Mouse (Mus musculus) left cerebral cortex, postnatal 25 days (tissue): Measurements from ENCODE around the gene H2-M10.1. TPM values are rescaled to one million over a fixed set of nuclear protein-coding genes. Genes with fewer than 3 reads are reported as not detected.
"Not testable (repeated sequence)": the region's sequence is repeated elsewhere in the genome, so short reads cannot be mapped to it uniquely, and the experiment has no call there.

Experiments
- DNase-seq, 2 experiments: peaks; one replicate each; pipeline ENCODE4 v3.0.0; 2022; ENCODE audit warnings: low spot score in 2 of 2, mixed read lengths in 1 of 2
- intact Hi-C: fragments of 180-260 bp; cut with DNase I; formaldehyde crosslinking; loops from one replicate; pipeline ENCODE4 v1.15.1; 2025
- total RNA-seq, 2 experiments: library from RNA; stranded (reverse); gene quantifications; 2 replicates each; pipeline ENCODE4 v1.2.3; 2021

The H2-M10.1 gene
- not detected for total RNA-seq

- no peak for DNase-seq
- intact Hi-C loops: no loop called here
These were observed at the start of gene H2-M10.1 for GRCm38 (mm10) chr17:36326055-36326454. H2-M10.1 (minus strand) TSS chr17:36326155.

- intact Hi-C loops, DNase-seq: not testable (repeated sequence)
These were observed 42.4 kb upstream of the H2-M10.1 start, which contains the start of gene H2-M10.3 for GRCm38 (mm10) chr17:36368317-36368716. H2-M10.3 (minus strand) TSS chr17:36368417.

GRCm38 (mm10) chr17:36362404-36362803, 36.4 kb upstream of the H2-M10.1 start:
- DNase-seq, intact Hi-C loops: not testable (repeated sequence)

GRCm38 (mm10) chr17:36357512-36357911, 31.6 kb upstream of the H2-M10.1 start:
- DNase-seq: peak; percentile 45 to 63
- intact Hi-C loops: loop anchor here (2.0 to 5.0 kb wide), 4 partner anchors 50 to 431 kb away; no protein-coding TSS in a partner anchor

GRCm38 (mm10) chr17:36355763-36356162, 29.8 kb upstream of the H2-M10.1 start:
- intact Hi-C loops: loop anchor here (2.0 to 5.0 kb wide), 4 partner anchors 48 to 433 kb away; no protein-coding TSS in a partner anchor
- no peak for DNase-seq

- intact Hi-C loops: loop anchor here (5.0 kb wide), 2 partner anchors 48 to 372 kb away; no protein-coding TSS in a partner anchor
- DNase-seq: peak; percentile 70 to 87
These were observed 29.4 kb upstream of the H2-M10.1 start for GRCm38 (mm10) chr17:36355343-36355742.

- DNase-seq: no peak
- intact Hi-C loops: loop anchor here (1.0 kb wide), 1 partner anchor 44 kb away; no protein-coding TSS in a partner anchor
These were observed 10.2 kb downstream of the H2-M10.1 start for GRCm38 (mm10) chr17:36315689-36316253.

- intact Hi-C loops: loop anchor here (1.0 kb wide), 1 partner anchor 44 kb away; no protein-coding TSS in a partner anchor
- peak; percentile 82 to 87 for DNase-seq
These were observed 10.8 kb downstream of the H2-M10.1 start for GRCm38 (mm10) chr17:36315041-36315688.

GRCm38 (mm10) chr17:36314511-36314910, 11.4 kb downstream of the H2-M10.1 start:
- intact Hi-C loops: no loop called here
- DNase-seq: peak; percentile 10 to 27

- intact Hi-C loops: loop anchor here (1.0 to 5.0 kb wide), 3 partner anchors 48 to 418 kb away; no protein-coding TSS in a partner anchor
- no peak for DNase-seq
These were observed 16.7 kb downstream of the H2-M10.1 start for GRCm38 (mm10) chr17:36309293-36309692.

GRCm38 (mm10) chr17:36308855-36309254, 17.1 kb downstream of the H2-M10.1 start:
- DNase-seq: peak; percentile 75 to 88
- intact Hi-C loops: loop anchor here (1.0 to 5.0 kb wide), 3 partner anchors 48 to 418 kb away; no protein-coding TSS in a partner anchor

- intact Hi-C loops: no loop called here
- DNase-seq: no peak
These were observed 39.6 kb downstream of the H2-M10.1 start, which contains the start of gene H2-M10.2 for GRCm38 (mm10) chr17:36286390-36286789. H2-M10.2 (minus strand) TSS chr17:36286490.

GRCm38 (mm10) chr17:36281521-36282245, 44.3 kb downstream of the H2-M10.1 start:
- no peak for DNase-seq
- intact Hi-C loops: no loop called here

- no peak for DNase-seq
- intact Hi-C loops: no loop called here
These were observed 51.2 kb downstream of the H2-M10.1 start for GRCm38 (mm10) chr17:36274776-36275175.

GRCm38 (mm10) chr17:36273796-36274195, 52.2 kb downstream of the H2-M10.1 start:
- no peak for DNase-seq
- intact Hi-C loops: no loop called here

Other genes with a start within 250 kb of the H2-M10.1 start
- not detected for gene Gm19684, start 204.5 kb downstream of the H2-M10.1 start, total RNA-seq
- not detected for gene Gm7030, start 196.7 kb downstream of the H2-M10.1 start, total RNA-seq
- not detected for gene Gm8909, start 157.6 kb downstream of the H2-M10.1 start, total RNA-seq
- gene H2-T3, start 135.9 kb downstream of the H2-M10.1 start, total RNA-seq: not detected
- 10 to 100 TPM; 40.5 to 45.3 TPM for gene Rpp21, start 68.1 kb downstream of the H2-M10.1 start, total RNA-seq
- 10 to 100 TPM; 20.7 to 22.9 TPM for gene Trim39, start 53.9 kb downstream of the H2-M10.1 start, total RNA-seq
- gene H2-M10.2, start 39.7 kb downstream of the H2-M10.1 start, total RNA-seq: not detected
- not detected for gene H2-M10.3, start 42.3 kb upstream of the H2-M10.1 start, total RNA-seq
- gene H2-M10.4, start 136.2 kb upstream of the H2-M10.1 start, total RNA-seq: not detected
- not detected for gene H2-M11, start 220.9 kb upstream of the H2-M10.1 start, total RNA-seq